Mouse (Mus musculus) spleen, postnatal 14 days (tissue): ENCODE data around the gene Proca1.
A peak's percentile ranks its signal among the peaks of the same experiment; 100 is the strongest.

Experiments used
- DNase-seq, 2 experiments: peaks; one replicate each; pipeline ENCODE4 v3.0.0; 2021 to 2022; ENCODE audit warnings: low spot score in 2 of 2

Proca1 gene

GRCm38 (mm10) chr11:78165761-78166109, 27.5 kb upstream of the Proca1 start:
- DNase-seq: peak in 1 of 2 experiments; percentile 30

DNA sequence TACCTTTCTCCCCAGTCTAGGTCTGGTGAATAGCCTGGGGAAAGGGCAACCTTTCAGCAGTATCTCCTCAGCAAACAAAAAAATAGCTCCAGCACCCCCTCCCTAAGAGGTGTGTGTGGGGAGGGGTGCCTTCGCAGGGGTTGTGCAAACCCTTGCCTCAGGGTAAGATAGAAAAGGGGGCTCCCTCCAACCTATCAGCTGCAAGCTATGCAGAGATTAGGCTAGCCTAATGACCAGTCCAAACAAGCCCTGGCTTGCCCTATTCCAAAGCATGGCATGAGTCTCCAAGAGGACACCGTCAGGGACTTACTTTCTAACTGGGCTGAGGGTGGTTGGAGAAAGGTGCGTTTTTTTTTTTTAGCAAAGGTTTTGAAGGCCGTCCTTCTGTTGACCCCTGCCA, 27.0 kb upstream of the Proca1 start:
- no peak for DNase-seq

DNA sequence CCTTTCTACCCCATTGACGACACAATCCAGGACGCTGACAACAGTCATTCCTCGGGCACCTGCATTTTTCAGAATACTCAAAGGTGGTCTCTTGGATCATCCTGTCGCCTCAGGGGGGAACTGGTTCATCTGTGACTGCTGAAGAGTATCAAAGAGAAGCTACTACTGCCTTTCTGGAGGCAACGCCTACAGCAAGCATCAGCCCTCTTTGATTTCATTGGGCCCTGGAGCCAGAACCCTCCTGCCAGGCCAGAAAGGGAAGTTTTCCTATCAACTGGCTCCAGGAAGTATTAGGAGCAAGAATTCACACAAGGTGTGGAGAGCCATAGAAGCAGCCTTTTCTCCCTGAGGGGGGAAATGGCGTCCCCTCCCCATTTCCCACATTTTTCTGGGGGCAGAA, 26.6 kb upstream of the Proca1 start:
- DNase-seq: no peak

GRCm38 (mm10) chr11:78167257-78167959, 25.8 kb upstream of the Proca1 start:
- DNase-seq: no peak

- DNase-seq: peak in 1 of 2 experiments; percentile 42
Observed at GRCm38 (mm10) chr11:78168541-78169468, 24.4 kb upstream of the Proca1 start.

DNA sequence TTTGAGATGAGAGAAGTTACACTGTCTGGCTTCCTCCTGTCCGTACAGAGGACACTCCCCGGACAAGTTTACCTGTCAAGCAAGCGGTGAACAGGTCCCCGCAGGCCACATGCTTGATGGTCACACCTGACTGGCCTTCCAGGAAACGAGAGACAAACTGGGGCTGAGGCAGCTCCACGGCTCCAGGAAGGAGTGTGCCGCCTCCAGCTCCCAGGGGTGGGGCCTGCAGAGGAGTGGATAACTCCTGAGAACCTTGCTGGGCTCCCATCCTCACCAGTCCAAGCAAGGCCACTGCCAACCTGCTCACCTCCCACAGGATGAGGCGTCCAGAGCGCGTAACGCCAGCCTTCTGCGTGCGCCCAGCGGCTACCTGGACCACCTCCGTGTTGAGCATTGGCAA, 22.9 kb upstream of the Proca1 start:
- no peak for DNase-seq

- DNase-seq: no peak
Observed at GRCm38 (mm10) chr11:78171328-78171727, 21.9 kb upstream of the Proca1 start.

DNA sequence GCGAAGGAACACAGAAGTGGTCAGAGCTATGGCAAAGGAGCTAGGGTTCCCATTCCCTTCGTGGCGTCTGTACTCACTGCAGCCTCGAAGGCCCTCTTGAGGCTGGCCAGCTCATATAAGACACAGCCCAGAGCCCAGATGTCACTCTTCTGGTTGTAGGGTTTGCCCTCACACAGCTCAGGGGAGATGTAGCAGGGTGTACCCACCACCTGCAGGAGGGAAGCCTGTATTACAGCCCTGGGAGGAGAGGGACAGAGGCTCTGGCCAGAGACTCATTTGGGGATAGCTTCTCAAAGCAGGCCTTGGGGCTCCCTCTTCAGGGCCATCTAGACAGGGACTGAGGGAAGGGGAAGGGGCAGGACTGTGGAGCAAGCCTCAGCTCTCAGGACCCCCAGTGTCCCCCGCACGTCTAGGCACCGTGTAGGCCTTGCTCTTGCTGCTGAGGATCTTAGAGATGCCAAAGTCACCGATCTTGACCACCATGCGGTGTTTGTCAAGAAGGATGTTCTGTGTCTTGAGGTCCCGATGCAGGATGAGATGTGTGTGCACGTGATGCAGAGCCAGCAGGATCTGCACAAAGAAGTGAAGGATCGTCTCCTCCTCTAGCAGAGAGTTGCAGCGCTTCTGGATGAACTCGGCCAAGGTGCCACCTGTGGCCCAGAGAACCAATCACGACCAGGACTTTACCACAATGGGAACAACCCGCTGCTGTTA, 21.0 kb upstream of the Proca1 start:
- DNase-seq: no peak

GRCm38 (mm10) chr11:78172748-78173383, 20.3 kb upstream of the Proca1 start:
- DNase-seq: no peak

- no peak for DNase-seq
Observed at GRCm38 (mm10) chr11:78174506-78174905, 18.7 kb upstream of the Proca1 start.

DNA sequence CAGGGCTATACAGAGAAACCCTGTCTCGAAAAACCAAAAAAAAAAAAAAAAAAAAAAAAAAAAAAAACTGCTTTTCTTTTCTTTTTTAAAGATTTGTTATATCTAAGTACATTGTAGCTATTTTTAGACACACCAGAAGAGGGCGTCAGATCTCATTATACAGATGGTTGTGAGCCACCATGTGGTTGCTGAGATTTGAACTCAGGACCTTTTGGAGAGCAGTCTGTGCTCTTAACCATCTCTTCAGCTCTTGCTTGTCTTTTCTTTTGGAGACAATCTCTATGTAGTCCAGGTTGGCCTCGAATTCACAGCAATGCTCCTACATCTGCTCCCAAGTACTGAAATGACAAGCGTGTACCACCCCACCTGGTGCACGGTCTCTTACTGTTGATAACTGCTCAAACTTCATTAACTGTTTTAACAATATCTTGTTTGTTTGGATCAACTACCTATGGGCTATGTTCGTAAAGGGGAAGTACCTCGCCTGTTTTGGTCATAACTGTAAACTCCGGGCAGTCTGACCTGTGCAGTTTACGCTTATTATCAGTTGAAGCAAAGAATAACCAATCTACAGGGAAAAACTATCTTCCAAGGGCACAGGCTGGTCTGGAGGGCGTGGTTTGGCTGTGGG, 17.3 kb upstream of the Proca1 start:
- no peak for DNase-seq

GRCm38 (mm10) chr11:78176402-78176862, 16.8 kb upstream of the Proca1 start, which contains the start of the genes Nek8 and Tlcd1:
Nek8 (minus strand) TSS chr11:78176675.
Tlcd1 (plus strand) TSS chr11:78176711.
- peak; percentile 90 to 92 for DNase-seq

GRCm38 (mm10) chr11:78176905-78177331, 16.3 kb upstream of the Proca1 start:
- DNase-seq: no peak

- DNase-seq: peak in 1 of 2 experiments; percentile 47
Observed at GRCm38 (mm10) chr11:78177437-78177836, 15.8 kb upstream of the Proca1 start.

DNA sequence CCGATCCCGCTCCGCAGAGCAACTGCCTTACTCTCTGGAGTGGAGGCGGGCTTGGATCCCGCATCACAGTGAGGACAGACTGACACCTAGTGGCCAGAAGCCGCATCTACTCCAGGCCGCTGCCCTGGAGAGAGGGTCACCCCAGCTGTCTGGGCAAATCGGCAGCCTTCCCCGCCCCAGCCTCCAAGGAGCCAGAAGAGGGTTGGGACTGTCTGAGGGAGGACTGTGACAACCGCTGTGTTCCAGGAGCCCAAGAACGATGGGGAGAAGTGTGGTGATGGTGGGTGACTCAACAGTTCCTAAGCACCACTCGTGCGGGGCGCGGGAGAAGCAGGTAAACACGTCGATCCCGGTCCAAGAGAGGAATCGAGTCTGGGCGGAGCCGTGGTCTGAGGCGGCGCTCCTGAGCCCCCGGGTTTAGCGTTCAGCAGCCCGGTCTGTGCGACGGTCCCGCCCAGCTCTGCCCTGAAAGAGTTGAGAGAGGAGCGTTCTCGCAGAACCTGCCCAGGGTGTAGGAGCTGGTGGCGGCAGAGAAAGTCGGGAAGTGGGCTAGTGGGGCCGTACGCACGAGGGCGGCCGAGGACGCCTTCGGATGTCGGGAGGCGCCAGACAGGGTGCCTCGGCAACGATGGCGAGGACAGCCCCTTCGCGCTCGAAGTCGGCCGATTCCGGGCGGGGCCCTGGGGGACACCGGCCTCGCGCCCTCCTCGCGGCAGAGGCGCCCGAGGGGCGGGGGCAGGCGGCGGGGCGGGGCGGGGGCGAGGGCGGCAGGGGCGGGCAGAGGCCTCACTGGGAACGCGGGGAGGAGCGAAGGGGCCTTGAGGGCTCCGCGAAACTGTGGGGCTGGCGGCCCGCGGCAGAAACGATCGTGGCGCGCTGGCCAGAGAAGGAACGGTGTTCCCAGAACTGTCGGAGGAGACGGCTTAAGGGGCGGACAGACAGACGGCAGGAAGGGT, 15.0 kb upstream of the Proca1 start:
- DNase-seq: peak; percentile 92 to 95

DNA sequence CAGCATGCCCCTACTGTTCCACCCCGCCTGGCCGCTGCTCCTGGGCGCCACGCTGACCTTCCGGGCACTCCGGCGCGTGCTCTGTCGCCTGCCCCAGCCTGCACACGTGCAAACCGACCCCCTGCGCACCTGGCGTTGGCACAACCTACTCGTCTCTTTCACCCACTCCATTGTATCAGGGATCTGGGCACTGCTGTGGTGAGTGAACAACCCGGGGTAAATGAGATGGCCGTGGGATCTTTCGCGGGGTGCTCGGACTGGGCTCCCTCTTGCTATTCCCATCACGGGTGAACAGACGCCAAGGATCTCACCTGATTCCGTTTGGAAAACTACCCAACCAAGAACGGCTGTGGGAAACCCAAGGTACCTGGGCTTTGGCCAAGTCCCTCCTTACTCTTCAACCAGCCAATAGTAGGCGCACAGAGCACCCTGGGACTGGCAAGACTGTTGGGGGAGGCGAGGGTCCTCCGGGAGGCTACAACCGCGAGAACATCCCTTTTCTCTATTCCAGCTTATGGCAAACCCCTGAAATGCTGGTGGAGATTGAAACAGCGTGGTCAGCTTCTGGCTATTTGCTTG, 14.2 kb upstream of the Proca1 start:
- no peak for DNase-seq

GRCm38 (mm10) chr11:78179438-78179999, 13.7 kb upstream of the Proca1 start:
- DNase-seq: no peak

GRCm38 (mm10) chr11:78180081-78180761, 13.0 kb upstream of the Proca1 start:
- no peak for DNase-seq
